Mouse (Mus musculus) layer of hippocampus, adult 9-10 months (tissue): ENCODE data around the gene Eppin.

Source experiments
- DNase-seq: peaks from one replicate; pipeline ENCODE4 v3.0.0; 2022; ENCODE audit warnings: low spot score

Gene Eppin

DNA sequence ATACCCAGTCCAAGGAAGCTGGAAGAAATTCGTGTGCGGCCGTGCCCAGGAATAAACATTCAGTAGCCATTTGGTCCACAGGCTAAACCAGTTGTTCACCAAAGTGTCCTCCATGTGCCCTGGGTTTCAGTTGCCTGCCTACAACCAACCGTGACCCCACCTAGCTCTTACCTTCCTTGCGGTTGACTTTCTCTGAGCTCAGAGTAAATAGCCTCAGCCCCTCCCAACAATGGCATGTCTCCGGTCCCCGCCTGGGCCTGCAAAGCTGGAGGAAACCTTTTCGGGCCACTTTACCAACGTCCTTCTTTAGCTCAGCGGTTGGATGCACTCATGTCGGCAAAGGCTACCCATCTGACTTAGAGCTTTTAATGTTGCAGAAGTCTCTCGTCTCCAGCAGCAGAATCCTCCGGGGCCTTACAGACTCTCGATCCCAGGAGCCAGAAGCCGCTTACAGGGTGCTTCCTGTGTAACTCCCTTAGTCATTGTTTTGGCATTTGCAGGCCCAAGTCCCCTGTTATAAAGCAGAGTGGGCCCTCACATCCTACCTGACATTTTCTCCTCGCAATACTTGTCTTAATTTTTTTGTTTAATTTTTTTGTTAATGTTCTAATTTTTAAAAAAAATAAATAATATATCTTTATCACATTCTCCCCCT is 34.3 kb downstream of the Eppin start:
- DNase-seq, result no peak

DNA sequence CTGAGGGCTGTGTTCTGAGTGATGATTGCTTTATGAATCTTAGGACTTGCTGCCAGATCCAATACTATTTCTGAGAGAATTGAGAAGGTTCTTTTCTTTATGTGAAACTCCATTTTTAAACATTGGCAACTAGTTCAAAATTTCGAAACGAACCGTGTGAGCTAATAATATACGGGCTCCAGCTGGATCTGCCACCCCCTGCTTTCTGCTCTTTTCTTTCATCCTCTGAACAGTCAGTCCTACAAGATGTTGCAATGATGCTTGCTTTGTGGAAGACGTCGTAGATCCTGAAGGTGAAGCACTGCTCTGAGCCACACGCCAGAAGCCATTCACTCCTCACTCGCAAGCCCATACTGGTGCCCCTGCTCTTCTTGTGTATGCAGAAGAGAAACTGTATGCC is 35.0 kb downstream of the Eppin start:
- peak; percentile 49 for DNase-seq

DNA sequence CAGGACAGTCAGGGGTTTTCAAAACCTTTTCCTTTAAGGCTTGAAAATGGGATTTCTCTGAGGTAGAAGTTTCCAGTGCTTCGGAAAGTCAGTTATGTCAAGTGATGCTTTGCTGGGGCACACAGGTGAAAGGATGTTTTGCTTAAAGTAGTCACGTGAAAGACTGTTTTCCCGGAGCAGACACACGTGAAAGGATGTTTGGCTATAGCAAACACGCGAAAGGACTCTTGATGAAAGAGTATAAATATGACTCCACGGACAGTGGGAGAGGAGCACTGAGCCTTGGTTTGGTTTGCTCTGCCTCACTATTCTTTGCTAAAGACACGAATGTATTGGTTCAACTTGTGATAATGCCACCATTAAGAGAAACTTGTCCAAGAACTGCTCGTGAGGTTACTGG is 41.9 kb downstream of the Eppin start:
- DNase-seq, result no peak

DNA sequence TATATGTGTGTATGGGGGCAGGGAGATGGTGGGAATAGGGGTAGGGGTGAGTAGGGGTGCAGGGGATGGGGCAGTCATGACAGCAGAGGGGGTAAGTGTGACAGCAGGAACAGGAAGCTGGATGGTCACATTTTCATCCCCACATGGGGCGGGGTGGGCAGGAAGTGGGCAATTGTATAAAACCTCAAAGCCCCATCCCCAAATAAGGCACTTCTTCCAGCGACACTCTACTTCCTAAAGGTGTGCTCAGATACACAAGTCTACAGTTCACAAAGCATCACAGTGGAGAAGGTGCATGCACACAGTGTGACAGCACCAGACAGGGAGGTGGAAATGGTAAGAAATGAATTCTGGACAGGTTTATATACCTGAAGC is 42.5 kb downstream of the Eppin start:
- no peak for DNase-seq

DNA sequence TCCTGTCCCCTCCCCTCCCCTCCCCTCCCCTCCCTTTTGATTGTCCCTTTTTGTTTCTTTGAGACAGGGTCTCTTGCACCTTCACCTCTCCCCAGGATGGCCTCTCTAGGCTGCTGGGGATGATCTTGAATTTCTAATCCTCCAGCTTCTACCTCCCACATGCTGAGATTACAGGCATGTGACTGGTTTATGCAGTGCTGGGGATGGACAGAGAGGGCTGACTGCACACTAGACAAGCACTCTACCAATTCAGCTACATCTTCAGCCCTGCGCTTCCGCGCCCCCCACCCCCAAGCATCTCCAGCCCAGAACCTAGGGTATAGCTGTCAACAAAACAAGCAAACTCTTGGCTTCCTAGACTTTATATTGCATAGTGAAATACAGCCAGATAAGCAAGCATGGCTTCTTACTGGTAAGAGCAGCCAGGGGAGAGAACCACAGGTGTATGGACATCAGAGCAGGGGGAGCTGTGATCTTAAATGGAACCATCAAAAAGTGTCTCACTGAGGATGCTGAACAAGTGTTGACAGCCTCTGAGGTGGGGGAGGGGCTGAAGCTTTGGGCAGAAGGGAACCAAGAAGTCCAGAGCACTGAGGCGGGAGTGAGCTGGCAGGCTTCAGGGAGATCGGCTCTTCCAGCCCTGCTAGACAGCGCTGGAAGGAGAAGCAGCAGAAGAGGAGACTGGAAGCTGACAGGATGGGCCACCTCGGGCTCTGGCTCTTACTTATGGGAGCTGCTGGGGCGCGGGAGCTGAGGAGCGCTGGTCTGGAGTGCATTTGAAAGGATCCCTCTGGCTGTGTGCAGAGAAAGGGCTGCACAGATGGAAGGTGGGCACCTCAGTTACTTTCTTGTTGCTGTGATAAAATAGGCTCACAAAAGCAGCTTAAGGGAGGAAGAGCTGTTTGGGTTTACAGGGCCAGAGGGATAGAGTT is 43.2 kb downstream of the Eppin start:
- no peak for DNase-seq

DNA sequence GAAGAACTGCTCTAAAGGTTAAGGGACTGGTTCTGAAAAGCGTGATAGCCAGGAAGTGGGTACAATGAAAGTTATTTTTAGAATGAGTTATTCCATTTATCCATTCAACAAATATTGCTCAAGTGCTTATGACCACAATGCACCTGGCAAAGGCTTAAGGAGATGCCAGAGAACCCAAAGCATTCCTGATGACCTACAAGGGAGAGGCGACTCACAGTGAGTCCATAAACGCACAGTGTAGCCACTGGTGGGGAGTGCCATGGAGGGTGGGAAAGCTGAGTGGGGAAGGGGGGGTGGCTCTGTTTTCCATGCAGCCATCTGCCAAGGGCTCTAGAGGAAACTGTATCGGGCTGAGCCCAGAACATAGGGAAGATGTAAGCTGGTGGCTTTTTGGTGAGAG is 44.1 kb downstream of the Eppin start:
- DNase-seq, result no peak

DNA sequence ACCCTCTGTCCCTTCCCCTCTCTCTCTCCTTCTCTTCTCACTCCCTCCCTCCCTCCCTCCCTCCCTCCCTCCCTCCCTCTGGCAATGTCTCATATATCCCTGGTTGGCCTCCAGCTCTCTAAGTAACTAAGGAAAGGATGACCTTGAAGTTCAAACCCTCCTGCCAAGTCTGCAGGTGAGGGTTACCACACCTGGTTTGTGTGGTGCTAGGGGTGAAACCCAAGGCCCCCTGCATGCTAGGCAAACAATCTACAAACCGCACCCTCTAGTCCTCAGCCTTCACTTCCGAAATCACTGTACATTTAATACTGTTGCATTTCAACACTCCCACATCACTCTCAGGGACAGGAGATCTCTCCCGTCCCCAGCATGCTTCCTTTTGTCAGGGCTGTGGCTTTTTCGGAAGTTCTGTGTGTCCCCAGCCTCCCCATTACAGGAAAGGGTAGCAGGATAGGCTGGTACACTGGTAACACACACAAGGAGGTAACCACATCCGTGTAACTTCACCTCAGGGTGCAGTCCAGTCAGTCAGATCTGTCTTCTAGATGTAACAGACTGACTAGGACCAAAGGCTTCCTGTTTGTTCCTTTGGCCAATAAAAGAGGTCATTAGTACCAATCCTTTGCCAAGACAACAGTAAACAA is 48.8 kb downstream of the Eppin start:
- no peak for DNase-seq

DNA sequence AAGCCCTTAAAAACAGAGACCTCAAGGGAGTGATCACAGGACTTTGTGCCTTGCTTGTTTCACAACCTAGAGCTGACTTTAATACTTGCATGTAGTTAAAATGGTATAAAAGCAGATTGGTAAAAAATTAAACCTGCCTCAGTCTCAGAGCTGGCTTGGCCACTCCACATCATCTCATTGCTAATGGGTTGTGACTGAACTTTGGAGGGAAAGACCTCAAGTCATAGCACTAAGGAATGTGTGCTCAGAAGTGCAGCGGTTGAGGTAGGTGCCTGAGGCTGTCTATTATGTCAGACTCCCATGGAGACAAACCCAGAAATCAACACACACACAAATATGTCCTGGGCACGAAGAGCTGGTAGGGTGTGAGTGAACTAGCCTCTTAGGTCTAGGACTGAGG is 49.6 kb downstream of the Eppin start:
- DNase-seq, result no peak

DNA sequence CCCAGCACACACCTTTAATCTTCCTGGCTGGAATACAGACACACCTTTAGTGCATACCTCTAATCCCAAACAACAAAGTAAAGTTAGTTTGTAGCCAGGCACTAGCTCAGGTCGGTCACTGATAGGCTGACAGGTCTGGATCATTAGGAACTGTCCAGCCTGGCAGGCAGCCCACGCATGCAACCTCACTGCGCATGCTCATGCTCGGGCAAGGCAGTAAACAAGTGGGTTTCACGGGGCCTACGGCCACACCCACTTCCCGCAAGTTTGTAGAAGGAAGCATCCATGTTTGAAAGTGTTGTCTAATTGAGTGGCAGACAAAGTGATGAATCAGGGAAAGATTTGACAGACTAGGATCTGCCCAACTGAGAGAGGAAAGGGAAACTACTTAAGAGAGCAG is 50.8 kb downstream of the Eppin start:
- no peak for DNase-seq

DNA sequence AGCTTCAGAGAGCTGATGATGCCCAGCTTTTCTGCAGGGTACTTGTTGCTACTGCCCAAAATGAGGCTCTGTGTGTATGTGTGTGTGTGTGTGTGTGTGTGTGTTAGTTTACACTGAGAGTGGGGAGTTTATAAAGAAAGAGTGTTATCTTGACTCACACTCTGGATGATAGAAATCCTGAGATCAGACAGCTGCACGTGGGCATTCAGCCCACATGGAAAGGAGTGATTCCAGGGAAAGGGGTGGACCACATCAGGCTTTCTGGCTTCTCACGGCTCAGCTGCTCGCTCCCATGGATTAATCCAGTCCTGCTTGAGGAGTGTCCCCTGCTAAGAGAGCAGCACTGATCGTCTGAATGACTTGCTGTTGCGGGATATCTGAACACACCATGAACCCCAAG is 51.3 kb downstream of the Eppin start:
- DNase-seq, result no peak

DNA sequence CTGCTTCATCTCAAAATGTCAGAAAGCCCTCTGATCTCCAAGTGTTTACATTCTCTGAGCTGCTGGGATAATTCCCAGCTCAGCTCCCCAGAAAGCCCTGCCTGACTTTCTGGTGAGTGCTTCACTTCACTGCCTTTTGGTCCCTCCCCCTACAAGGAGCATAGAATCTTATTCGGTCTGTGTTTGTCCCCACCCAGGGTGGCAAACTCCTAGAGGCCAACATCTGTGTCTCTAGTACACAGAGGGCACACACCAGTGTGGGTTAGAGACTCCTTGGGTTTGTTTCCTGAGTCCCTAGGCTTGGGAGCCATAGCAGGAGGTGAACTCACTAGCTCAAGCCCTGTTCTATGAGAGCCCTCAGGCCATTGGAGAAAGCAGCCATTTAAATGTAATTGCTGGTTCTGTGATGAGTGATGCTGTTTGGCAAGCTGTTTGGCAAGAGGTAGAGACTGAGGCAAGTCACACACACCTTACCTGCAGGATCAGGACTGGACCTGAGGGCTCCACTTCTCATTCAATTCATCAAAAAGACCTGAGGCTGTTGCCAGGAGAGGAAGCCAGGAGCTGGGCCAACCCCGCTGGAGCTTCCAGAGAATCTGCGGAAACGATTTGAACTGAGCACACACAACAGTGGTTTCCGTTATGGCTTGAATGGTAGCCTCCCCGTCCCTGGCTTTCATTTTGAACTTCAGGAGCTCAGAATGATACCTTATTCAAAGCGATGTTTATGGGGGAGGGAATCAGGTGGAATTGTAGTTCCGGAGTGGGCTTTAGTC is 52.6 kb downstream of the Eppin start:
- no peak for DNase-seq
